Mouse (Mus musculus): ENCODE data around the gene Fbxl18. TPM values are rescaled to one million over a fixed set of nuclear protein-coding genes. Genes with fewer than 3 reads are reported as not detected.
"Not testable (repeated sequence)": the region's sequence is repeated elsewhere in the genome, so short reads cannot be mapped to it uniquely, and the experiment has no call there.

Fbxl18 gene
- polyA plus RNA-seq, 1 experiment: 16.5 TPM

DNA sequence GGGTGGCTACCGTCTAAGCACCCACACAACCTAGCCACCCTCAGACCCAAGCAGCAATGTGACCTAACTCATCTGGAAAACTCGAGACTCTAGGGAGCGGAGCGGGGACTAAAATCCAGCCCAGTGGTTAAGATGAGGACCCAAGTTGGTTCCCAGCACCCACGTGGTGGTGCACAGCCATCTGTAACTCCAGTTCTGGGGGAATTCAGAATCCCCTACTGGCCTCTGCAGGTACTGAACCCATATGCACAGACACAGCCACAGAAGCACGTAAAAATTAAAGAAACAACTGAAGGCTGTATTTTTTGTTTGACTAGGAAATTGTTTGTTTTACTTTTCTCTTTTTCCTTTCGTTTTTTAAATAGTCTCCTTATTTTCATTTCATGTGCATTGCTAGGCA, 21.5 kb downstream of the Fbxl18 start:
- DNase-seq (ENCODE audit: low read depth): no peak

GRCm38 (mm10) chr5:142871765-142872164, 23.5 kb downstream of the Fbxl18 start:
- DNase-seq (ENCODE audit: low read depth): no peak

- no peak for DNase-seq (ENCODE audit: low read depth)
These were observed 25.8 kb downstream of the Fbxl18 start for GRCm38 (mm10) chr5:142869463-142869862.

- no peak for DNase-seq (ENCODE audit: low read depth)
These were observed 37.4 kb downstream of the Fbxl18 start for GRCm38 (mm10) chr5:142857763-142858229.

- no peak for DNase-seq (ENCODE audit: low read depth)
These were observed 38.8 kb downstream of the Fbxl18 start for GRCm38 (mm10) chr5:142856408-142856807.

GRCm38 (mm10) chr5:142854877-142855276, 40.3 kb downstream of the Fbxl18 start:
- DNase-seq (ENCODE audit: low read depth): no peak

DNA sequence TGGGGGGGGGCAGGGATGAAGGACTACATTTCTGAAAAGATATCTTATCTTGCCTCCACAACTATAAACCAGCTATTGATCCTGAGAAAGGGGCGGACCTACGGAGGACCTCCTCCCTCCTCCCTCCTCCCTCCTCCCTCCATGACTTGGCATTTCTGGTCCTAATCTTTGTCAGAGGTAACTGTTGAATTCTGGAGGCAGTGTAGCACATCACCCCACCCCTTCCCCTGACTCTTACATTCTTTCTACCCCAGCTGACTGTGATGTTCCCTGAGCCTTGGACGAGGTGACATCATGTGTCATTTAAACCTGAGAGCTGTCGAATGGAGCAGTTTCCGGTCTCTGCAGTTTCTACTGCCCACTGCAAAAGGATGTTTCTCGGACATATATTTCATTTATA, 41.6 kb downstream of the Fbxl18 start:
- DNase-seq (ENCODE audit: low read depth): no peak

- DNase-seq (ENCODE audit: low read depth): no peak
These were observed 43.6 kb downstream of the Fbxl18 start for GRCm38 (mm10) chr5:142851681-142852049.

- no peak for DNase-seq (ENCODE audit: low read depth)
These were observed 44.1 kb downstream of the Fbxl18 start for GRCm38 (mm10) chr5:142850916-142851680.

- no peak for DNase-seq (ENCODE audit: low read depth)
These were observed 44.7 kb downstream of the Fbxl18 start for GRCm38 (mm10) chr5:142850476-142850875.

- no peak for DNase-seq (ENCODE audit: low read depth)
These were observed 46.3 kb downstream of the Fbxl18 start for GRCm38 (mm10) chr5:142848911-142849310.

GRCm38 (mm10) chr5:142848149-142848548, 47.1 kb downstream of the Fbxl18 start:
- no peak for DNase-seq (ENCODE audit: low read depth)

DNA sequence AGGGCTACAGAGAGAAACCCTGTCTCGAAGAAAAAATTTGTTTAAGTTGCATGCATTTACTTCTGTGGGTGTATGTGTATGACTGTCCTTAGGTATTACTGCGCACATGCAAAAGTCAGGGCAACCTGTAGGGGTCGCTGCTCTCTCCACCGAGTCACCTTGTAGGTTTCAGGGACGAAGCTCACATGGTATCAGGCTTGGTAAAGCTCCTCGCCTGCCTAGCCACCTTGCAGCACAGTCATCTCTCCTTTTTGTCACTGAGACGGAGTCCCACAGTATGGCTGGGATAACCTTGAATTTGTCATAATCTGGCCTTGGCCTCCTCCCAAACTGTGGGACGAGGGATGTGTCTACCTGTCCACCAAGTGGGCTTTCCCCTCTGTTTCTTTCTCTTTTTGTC, 50.8 kb downstream of the Fbxl18 start:
- DNase-seq (ENCODE audit: low read depth): no peak

DNA sequence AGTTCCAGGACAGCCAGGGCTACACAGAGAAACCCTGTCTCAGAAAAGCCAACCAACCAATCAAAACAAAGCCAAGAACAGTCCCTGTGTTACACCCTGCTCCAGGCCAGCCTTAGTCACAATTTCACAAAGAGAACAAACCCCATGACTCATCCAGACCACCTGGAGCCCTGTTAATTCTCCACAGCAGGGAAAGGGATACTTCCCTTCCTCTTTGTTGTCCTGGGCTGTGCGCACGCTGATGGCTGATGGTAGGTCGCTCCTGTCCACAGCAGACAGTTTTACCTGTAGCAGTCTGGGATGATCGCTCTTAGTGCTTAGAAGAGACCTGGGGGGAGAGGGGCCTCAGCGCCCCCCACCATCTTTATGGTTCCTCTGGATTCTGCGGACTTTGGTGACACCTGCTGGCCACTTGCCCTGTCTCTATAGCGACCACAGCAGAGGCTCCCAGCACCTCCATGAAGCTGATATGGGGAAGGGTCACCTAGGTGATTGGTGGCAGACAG, 53.0 kb downstream of the Fbxl18 start:
- no peak for DNase-seq (ENCODE audit: low read depth)

DNA sequence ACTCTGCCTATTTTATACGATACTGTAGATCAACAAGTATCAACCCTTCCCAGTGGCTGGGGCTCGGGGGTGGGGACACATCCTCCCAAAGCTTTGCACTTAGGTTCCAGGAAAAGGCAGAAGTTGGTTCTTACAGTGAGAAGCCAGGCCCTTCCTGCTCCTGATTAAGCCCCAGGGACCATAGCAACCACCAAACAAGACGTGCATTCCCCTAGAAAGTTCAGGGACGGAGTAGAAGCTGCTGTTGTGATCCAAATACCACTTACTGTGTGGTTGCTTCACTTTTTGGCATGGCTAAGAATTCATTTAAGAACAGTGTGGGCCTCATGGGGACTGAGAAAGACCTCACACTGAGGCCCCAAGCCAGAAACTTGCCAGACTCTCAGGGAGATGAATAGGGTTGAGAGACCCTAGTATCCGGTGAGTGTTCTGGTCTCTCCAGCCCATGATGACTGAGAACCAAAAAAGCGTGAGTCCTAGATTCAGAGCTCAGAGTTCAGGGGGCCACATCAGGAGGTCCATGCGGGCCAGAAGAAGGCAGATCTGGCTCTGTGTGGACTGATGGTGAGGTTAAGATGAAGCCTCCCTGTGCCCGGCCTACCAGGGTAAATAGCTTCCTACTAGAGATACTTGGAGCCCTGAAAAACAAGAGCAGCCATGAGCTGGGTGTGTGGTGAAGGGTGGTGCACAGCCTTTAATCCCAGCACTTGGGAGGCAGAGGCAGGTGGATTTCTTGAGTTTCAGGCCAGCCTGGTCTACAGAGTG, 53.7 kb downstream of the Fbxl18 start:
- DNase-seq (ENCODE audit: low read depth): no peak

GRCm38 (mm10) chr5:142837427-142837826, 57.8 kb downstream of the Fbxl18 start:
- not testable (repeated sequence) for DNase-seq (ENCODE audit: low read depth)

DNA sequence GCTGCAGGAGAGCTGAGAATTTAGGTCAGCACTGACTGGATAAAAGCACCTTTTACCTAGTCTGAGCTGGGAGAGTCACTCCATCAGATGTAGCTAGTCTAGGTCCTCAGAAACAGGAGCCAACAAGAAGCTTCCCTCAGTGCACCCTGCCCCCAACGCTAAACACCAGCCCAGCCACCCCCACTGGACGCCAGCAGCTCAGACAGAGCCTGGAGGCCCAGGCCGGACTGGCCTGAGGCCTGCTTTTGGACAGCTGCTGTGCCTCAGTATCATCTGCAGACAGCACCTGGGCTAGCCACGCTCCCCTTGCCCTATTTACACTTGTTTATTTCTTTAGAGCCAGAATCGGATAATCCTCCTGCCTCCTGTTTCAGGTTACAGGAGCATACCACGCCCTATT, 58.3 kb downstream of the Fbxl18 start:
- no peak for DNase-seq (ENCODE audit: low read depth)

DNA sequence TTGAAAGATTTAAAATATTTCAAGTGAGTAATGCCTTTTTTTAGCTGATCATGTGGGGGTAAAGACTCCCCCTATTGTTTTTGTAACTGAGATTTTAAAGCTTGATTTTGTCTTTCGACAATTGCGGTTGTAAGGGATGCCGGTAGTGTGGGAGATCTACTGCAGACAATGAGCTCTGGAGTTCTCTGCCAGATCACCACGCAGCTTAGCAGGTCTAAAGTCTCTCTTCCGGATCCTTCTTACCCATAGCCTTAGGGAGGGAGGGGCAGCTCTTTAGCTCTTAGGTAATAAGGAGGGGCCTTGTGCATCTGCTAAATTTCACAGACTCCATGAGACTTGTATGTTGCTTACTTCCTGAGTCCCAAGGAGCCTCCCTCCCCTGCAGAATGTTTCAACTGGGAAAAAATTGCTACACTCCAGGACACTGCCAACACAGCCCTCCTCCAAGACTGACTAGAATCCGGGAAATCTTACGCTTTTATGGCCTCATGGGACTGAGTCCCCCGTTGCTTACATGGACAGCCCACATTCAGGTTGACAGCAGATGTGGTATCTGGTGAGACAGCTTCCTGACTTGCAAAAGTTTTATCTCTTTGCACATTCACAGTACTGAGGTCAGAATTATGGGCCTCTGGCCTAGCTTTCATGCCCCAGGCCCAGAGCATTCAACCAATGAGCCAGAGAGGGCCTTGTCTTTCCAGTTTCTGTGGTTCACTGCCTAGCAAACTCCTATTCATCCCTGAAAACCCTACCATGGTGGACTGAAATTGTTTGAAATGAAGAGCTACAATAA, 61.4 kb downstream of the Fbxl18 start:
- no peak for DNase-seq (ENCODE audit: low read depth)

DNA sequence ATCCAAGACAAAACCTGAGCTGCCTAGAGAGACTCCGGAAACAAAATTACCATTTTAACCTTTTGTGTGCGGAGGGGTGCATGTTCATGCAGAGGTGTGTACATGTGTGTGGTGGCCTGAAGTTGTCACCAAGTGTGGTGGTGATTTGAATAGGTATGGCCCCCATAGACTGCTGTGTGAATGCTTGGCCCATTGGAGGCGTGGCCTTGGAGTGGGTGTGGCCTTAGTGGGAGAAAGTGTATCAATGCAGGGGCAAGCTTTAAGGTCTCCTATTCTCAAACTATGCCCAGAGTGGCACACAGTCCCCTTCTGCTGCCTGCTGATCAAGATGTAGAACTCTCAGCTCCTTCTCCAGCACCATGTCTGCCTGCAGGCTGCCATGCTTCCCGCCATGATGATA, 69.1 kb downstream of the Fbxl18 start:
- no peak for DNase-seq (ENCODE audit: low read depth)

DNA sequence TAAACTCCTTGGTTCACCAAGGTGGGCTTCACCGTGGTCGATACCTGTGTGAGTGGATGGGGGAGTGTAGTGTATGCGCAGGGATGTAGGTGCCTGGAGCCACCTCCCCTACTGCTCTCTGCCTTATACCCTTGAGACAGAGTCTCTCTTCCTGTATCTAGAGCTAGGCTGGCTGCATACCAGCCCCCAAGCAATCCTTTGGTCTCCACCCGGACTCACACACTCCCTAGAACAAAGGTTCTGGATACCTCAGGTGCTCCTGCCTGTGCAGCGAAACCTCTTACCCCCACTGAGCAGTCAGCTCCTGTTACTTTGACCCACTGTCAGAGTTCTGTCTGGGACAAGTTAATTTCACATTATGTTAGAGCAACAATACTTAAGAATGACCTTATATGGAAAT, 69.6 kb downstream of the Fbxl18 start:
- DNase-seq (ENCODE audit: low read depth): no peak

DNA sequence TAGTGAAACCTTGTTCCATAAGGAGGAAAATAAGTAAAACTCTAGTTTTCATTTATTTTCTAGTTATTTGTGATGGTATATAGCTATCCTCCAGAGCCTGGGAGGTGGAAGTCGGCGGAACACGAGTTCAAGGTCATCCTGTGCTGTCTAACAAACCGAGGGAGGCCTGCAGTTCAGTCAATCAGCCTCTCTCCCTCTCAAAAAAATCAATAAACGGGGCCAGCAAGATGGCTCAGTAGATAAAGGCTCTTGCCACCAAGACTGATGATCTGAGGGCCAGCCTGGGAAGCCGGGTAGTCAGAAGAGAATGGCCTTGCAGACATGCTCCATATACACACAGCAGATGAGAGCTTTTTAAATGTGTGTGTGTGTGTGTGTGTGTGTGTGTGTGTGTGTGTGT, 71.1 kb downstream of the Fbxl18 start:
- DNase-seq (ENCODE audit: low read depth): no peak
